20 mouse cellular contexts compared by ENCODE assay signal in the genomic region with DNA sequence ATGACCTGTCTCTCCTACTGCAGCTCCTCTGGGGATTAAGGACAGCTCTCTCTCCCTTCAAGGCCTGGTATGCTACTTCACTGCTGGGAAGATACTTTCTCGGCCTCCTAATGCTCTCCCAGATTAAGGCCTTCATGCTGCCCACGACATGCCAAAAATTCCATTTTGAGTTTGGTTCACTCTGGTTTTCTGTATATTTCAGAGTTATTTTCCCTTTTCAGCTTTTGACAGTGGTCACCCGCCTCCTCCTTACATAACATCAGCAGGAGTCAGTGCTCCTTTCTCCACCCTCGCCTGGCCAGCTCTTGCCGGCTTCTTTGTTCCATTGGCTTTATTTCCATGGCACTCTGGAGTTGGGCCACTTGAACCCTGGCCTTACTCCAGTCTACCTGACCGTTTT. TPM values are rescaled to one million over a fixed set of nuclear protein-coding genes. Genes with fewer than 3 reads are reported as not detected.
A peak's percentile ranks its signal among the peaks of the same experiment; 100 is the strongest.
DNase-seq lines count a peak whose midpoint lies in the region; TF ChIP-seq lines count a peak whose summit lies in the region.
"Had no signal": no experiment of that assay in that cellular context is flagged by ENCODE, and none has a peak within 500 bp of the region (broad histone marks: within the 10 kb centered on the region; RNA-seq: fewer than 3 reads in every experiment).

No protein-coding gene starts in this region.

- no peak for TF ChIP-seq CTCF in left cerebral cortex, adult 2 months (IDR thresholded peaks at IDR 0.05)

- intact Hi-C loops in left cerebral cortex, adult 2 months (cut with DNase I): loop anchor here (2.0 kb wide), 1 partner anchor 42 kb away; no protein-coding TSS in a partner anchor
- intact Hi-C loops in left cerebral cortex, postnatal 10 days (cut with DNase I): no loop called here
- intact Hi-C loops in heart, postnatal 36 days (cut with DNase I): no loop called here

- DNase-seq in frontal cortex, adult 2 months (ENCODE audit: extremely low spot score in 1 of 2, low spot score in 1 of 2): peak; percentile 31 to 62
- no peak for DNase-seq in frontal cortex, postnatal 25 days (ENCODE audit: low spot score in 2 of 2)
- no peak for DNase-seq in left cerebral cortex, adult 2 months (ENCODE audit: extremely low spot score in 1 of 2, low spot score in 2 of 2)
- no peak for DNase-seq in left cerebral cortex, postnatal 10 days (ENCODE audit: extremely low spot score in 1 of 2, low spot score in 2 of 2)
- DNase-seq in right cerebral cortex, adult 2 months (ENCODE audit: low spot score in 2 of 2): peak; percentile 41 to 43
- no peak for DNase-seq in right cerebral cortex, postnatal 25 days
- no peak for DNase-seq in heart, postnatal 36 days
- DNase-seq: adrenal gland, postnatal 10 days; cerebellum, adult 11-12 months; cerebellum, adult 9-10 months; cerebellum, postnatal 25 days; gastrocnemius, adult 2 months; gastrocnemius, postnatal 36 days; heart, adult 11 months; heart, postnatal 4 days had no signal

- H3K27ac ChIP-seq in left cerebral cortex, adult 2 months: peak overlapping the region; percentile 77
- H3K27ac ChIP-seq: embryonic facial prominence, embryonic 13.5 days; forebrain, embryonic 12.5 days; gastrocnemius, adult 2 months; heart, embryonic 13.5 days; hindbrain, embryonic 12.5 days had no signal

- no peak overlapping the region for H3K4me3 ChIP-seq in left cerebral cortex, adult 2 months
- H3K4me3 ChIP-seq: embryonic facial prominence, embryonic 13.5 days; forebrain, embryonic 12.5 days; gastrocnemius, adult 2 months; heart, embryonic 13.5 days; hindbrain, embryonic 12.5 days had no signal

RNA-seq across cellular contexts. Expression of gene Rasd1, which starts 40.0 kb away (rescaled TPM):
- 3.0 and 4.4 TPM in 2 replicates for polyA plus RNA-seq in frontal cortex, adult 2 months (2012; rRNA removed)
- 10 to 100 TPM; 12.0 to 20.5 TPM for total RNA-seq in left cerebral cortex, adult 2 months (2021)
- total RNA-seq in left cerebral cortex, postnatal 10 days (2021): 1 to 10 TPM; 2.4 to 4.6 TPM
- 1 to 10 TPM; 7.3 to 9.3 TPM for total RNA-seq in heart, postnatal 36 days (2021)
- total RNA-seq: MEL had no signal

RNA-seq across cellular contexts. Expression of gene Pemt, which starts 41.6 kb away (rescaled TPM):
- polyA plus RNA-seq in frontal cortex, adult 2 months (2012; rRNA removed): 5.8 and 6.4 TPM in 2 replicates
- total RNA-seq in left cerebral cortex, adult 2 months (2021): 1 to 10 TPM; 4.7 to 6.7 TPM
- total RNA-seq in left cerebral cortex, postnatal 10 days (2021): 1 to 10 TPM; 6.7 to 8.0 TPM
- 1 to 10 TPM; 2.5 to 4.0 TPM for total RNA-seq in heart, postnatal 36 days (2021)

RNA-seq across cellular contexts. Expression of gene Med9, which starts 56.7 kb away (rescaled TPM):
- polyA plus RNA-seq in frontal cortex, adult 2 months (2012; rRNA removed): 43.6 and 44.0 TPM in 2 replicates
- 10 to 100 TPM; 40.6 to 40.9 TPM for total RNA-seq in left cerebral cortex, adult 2 months (2021)
- 10 to 100 TPM; 29.3 to 29.9 TPM for total RNA-seq in left cerebral cortex, postnatal 10 days (2021)
- 10 to 100 TPM; 26.2 to 26.6 TPM for total RNA-seq in heart, postnatal 36 days (2021)

Comparison
In these comparisons a context has a peak if more than half of its experiments do, and no peak if none do; other contexts are left out.
1. DNase-seq: peak in frontal cortex, adult 2 months (2 of 2) and right cerebral cortex, adult 2 months (2 of 2); none in frontal cortex, postnatal 25 days (0 of 2), left cerebral cortex, adult 2 months (0 of 2), left cerebral cortex, postnatal 10 days (0 of 2), right cerebral cortex, postnatal 25 days (single experiment) and heart, postnatal 36 days (0 of 2).